Comparison of ENCODE assay signal across 10 mouse cellular contexts in the genomic region with DNA sequence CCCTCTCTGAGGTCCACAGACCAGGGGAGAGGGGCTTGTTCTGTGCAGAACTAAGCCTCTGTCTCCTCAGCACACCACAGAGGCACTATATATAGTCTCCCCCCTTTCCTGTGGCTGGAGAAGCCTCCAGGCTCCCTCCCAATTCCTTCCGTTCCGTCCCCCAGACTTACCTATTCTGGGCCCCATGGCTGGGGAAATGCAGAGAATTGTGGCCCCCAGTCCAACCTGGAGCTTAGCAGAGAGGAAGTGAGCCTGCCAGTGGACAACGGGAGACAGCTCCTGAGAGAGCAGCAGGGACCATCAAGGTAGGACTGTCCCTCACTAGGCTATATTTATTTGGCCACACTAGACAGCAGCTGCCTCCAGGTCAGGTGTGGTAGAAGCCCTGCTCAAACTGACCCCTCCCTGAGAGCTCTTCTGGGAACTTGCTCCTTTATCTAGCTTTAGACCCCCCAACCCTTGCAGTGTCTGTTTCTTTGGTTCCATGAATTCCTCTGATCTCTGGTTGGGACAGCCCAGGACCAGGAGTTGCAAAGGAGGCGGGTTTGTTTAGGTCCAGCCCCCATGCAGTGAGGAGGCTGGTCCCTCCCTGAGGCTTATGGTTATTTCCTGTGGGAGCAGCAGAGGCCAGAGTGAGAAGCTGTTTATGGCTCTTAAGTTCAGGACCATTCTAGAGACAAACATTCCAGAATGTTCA. TPM values are rescaled to one million over a fixed set of nuclear protein-coding genes. Genes with fewer than 3 reads are reported as not detected.
DNase-seq lines count a peak whose midpoint lies in the region; ATAC-seq and TF ChIP-seq lines count a peak whose summit lies in the region.
"Had no signal": no experiment of that assay in that cellular context is flagged by ENCODE, and none has a peak within 500 bp of the region (broad histone marks: within the 10 kb centered on the region; RNA-seq: fewer than 3 reads in every experiment).

No protein-coding gene starts in this region.

- ATAC-seq in forebrain, embryonic 12.5 days (ENCODE audit: low FRiP score) = no peak
- ATAC-seq in forebrain, embryonic 13.5 days = no peak
- 0 out of 2 replicates have a peak, but pooled peaks have one; percentile 11 for ATAC-seq in common myeloid progenitor, adult 5-6 weeks (replicated peaks; ENCODE audit: low read depth, poor library complexity, severe bottlenecking)
- ATAC-seq in hindbrain, embryonic 16.5 days = peak; percentile 21; the same call in 1 of the 2 replicates
- ATAC-seq in erythroblast, adult 5-6 weeks (replicated peaks; ENCODE audit: low FRiP score, poor library complexity, severe bottlenecking) = no peak

- H3K9ac ChIP-seq in forebrain, embryonic 12.5 days = no peak overlapping the region
- H3K9ac ChIP-seq in forebrain, embryonic 13.5 days = no peak overlapping the region
- H3K9ac ChIP-seq in hindbrain, embryonic 16.5 days (ENCODE audit: low read depth, low read length) = no peak overlapping the region
- H3K9ac ChIP-seq: embryonic facial prominence, embryonic 12.5 days had no signal

- no peak for TF ChIP-seq POLR2A in lung, adult 2 months (IDR thresholded peaks at IDR 0.05; ENCODE audit: borderline replicate concordance, extremely low read depth, low read depth, low read length)

- no peaks in the 10 kb centered on the region for H3K9me3 ChIP-seq in forebrain, embryonic 12.5 days
- no peaks in the 10 kb centered on the region for H3K9me3 ChIP-seq in forebrain, embryonic 13.5 days (replicated peaks)
- H3K9me3 ChIP-seq in hindbrain, embryonic 16.5 days (ENCODE audit: control insufficient read depth, low read length) = no peaks in the 10 kb centered on the region
- H3K9me3 ChIP-seq: embryonic facial prominence, embryonic 12.5 days had no signal

- H3K4me3 ChIP-seq in forebrain, embryonic 12.5 days (replicated peaks) = no peak overlapping the region
- no peak overlapping the region for H3K4me3 ChIP-seq in forebrain, embryonic 13.5 days
- no peak overlapping the region; the same call in 1 of the 2 replicates for H3K4me3 ChIP-seq in hindbrain, embryonic 16.5 days (ENCODE audit: low read length)
- peak overlapping the region; percentile 15 for H3K4me3 ChIP-seq in lung, adult 2 months (replicated peaks; ENCODE audit: extremely low read depth, low read depth, low read length)
- H3K4me3 ChIP-seq: embryonic facial prominence, embryonic 12.5 days had no signal

- peaks cover 8% of the 10 kb centered on the region; the same call in 1 of the 2 replicates for H3K27me3 ChIP-seq in forebrain, embryonic 12.5 days
- H3K27me3 ChIP-seq in forebrain, embryonic 13.5 days = no peaks in the 10 kb centered on the region
- H3K27me3 ChIP-seq in hindbrain, embryonic 16.5 days (replicated peaks; ENCODE audit: control insufficient read depth, insufficient read depth, low read length) = no peaks in the 10 kb centered on the region
- H3K27me3 ChIP-seq: embryonic facial prominence, embryonic 12.5 days had no signal

- no peak for DNase-seq in lung, adult 2 months
- DNase-seq in liver = no peak
- no peak for DNase-seq in cerebellum, adult 11 months

- WGBS in forebrain, embryonic 12.5 days = 59% methylated on average over 4 of the region's 4 CpGs
- WGBS in forebrain, embryonic 13.5 days = 66% methylated on average over 4 of the region's 4 CpGs
- WGBS in hindbrain, embryonic 16.5 days = 73% methylated on average over 4 of the region's 4 CpGs
- whole genome bisulfite sequencing in lung, adult 2 months = 41% methylated on average over 4 of the region's 4 CpGs

- no peaks in the 10 kb centered on the region for H3K36me3 ChIP-seq in forebrain, embryonic 12.5 days (replicated peaks)
- no peaks in the 10 kb centered on the region for H3K36me3 ChIP-seq in forebrain, embryonic 13.5 days (ENCODE audit: poor library complexity, severe bottlenecking)
- H3K36me3 ChIP-seq in hindbrain, embryonic 16.5 days (ENCODE audit: control insufficient read depth, insufficient read depth, low read length) = no peaks in the 10 kb centered on the region
- H3K36me3 ChIP-seq: embryonic facial prominence, embryonic 12.5 days had no signal

- no peak for TF ChIP-seq CTCF in lung, adult 2 months (IDR thresholded peaks at IDR 0.05; ENCODE audit: insufficient read depth, low read length)

- H3K4me1 ChIP-seq in forebrain, embryonic 12.5 days = peaks cover 7% of the 10 kb centered on the region
- H3K4me1 ChIP-seq in forebrain, embryonic 13.5 days = peaks cover 8% of the 10 kb centered on the region
- no peaks in the 10 kb centered on the region for H3K4me1 ChIP-seq in hindbrain, embryonic 16.5 days (ENCODE audit: control insufficient read depth, insufficient read depth, low read depth, low read length)
- H3K4me1 ChIP-seq in lung, adult 2 months (ENCODE audit: control insufficient read depth, insufficient read depth, low read length) = peaks cover 4% of the 10 kb centered on the region; the same call in 1 of the 2 replicates

- no peak overlapping the region for H3K4me2 ChIP-seq in forebrain, embryonic 12.5 days
- H3K4me2 ChIP-seq in forebrain, embryonic 13.5 days = no peak overlapping the region
- peak overlapping the region; percentile 13; the same call in 1 of the 2 replicates for H3K4me2 ChIP-seq in hindbrain, embryonic 16.5 days (ENCODE audit: low read length)
- H3K4me2 ChIP-seq: embryonic facial prominence, embryonic 12.5 days had no signal

- 0 out of 2 replicates have a peak overlapping the region, but pooled peaks have one; percentile 19 for H3K27ac ChIP-seq in forebrain, embryonic 12.5 days
- no peak overlapping the region for H3K27ac ChIP-seq in forebrain, embryonic 13.5 days
- H3K27ac ChIP-seq in hindbrain, embryonic 16.5 days (ENCODE audit: low read depth, low read length) = peak overlapping the region; percentile 4; the same call in 1 of the 2 replicates
- H3K27ac ChIP-seq: embryonic facial prominence, embryonic 12.5 days had no signal

RNA-seq across cellular contexts. Expression of a gene that starts 4.7 kb away (rescaled TPM):
- polyA plus RNA-seq in forebrain, embryonic 12.5 days (2016; fragmentation: Nextera tagmentation; extraction: Ambion mirVana) = 2.2 and 2.4 TPM in 2 replicates
- polyA plus RNA-seq in forebrain, embryonic 13.5 days (2015; fragmentation: Nextera tagmentation; extraction: Ambion mirVana) = 3.1 and 3.2 TPM in 2 replicates
- total RNA-seq in common myeloid progenitor, adult 5-6 weeks (2017) = 0.09 and 0.53 TPM in 2 replicates
- polyA plus RNA-seq in hindbrain, embryonic 16.5 days (2015; fragmentation: Nextera tagmentation; extraction: Ambion mirVana) = 6.7 and 7.5 TPM in 2 replicates
- polyA plus RNA-seq in lung, adult 2 months (2012; rRNA removed) = 16.5 and 18.0 TPM in 2 replicates
- total RNA-seq in erythroblast, adult 5-6 weeks (2015; ENCODE audit: low replicate concordance) = 2.3 and 3.3 TPM in 2 replicates
- 1.3 and 4.6 TPM in 2 replicates for total RNA-seq in erythroblast, adult 5-6 weeks (2017; ENCODE audit: low replicate concordance)

RNA-seq across cellular contexts. Expression of a gene that starts 23.6 kb away (rescaled TPM):
- not detected in 2 replicates for polyA plus RNA-seq in forebrain, embryonic 12.5 days (2016; fragmentation: Nextera tagmentation; extraction: Ambion mirVana)
- polyA plus RNA-seq in forebrain, embryonic 13.5 days (2015; fragmentation: Nextera tagmentation; extraction: Ambion mirVana) = not detected in 2 replicates
- not detected in 2 replicates for total RNA-seq in common myeloid progenitor, adult 5-6 weeks (2017)
- not detected in 2 replicates for polyA plus RNA-seq in hindbrain, embryonic 16.5 days (2015; fragmentation: Nextera tagmentation; extraction: Ambion mirVana)
- polyA plus RNA-seq in lung, adult 2 months (2012; rRNA removed) = not detected in 2 replicates
- not detected in 2 replicates for total RNA-seq in erythroblast, adult 5-6 weeks (2015; ENCODE audit: low replicate concordance)
- total RNA-seq in erythroblast, adult 5-6 weeks (2017; ENCODE audit: low replicate concordance) = not detected in 2 replicates
- polyA plus RNA-seq: embryonic facial prominence, embryonic 12.5 days; neural tube, embryonic 11.5 days had no signal

RNA-seq across cellular contexts. Expression of a gene that starts 56.8 kb away (rescaled TPM):
- not detected in 2 replicates for polyA plus RNA-seq in forebrain, embryonic 12.5 days (2016; fragmentation: Nextera tagmentation; extraction: Ambion mirVana)
- not detected in 2 replicates for polyA plus RNA-seq in forebrain, embryonic 13.5 days (2015; fragmentation: Nextera tagmentation; extraction: Ambion mirVana)
- total RNA-seq in common myeloid progenitor, adult 5-6 weeks (2017) = not detected in 2 replicates
- not detected in 2 replicates for polyA plus RNA-seq in hindbrain, embryonic 16.5 days (2015; fragmentation: Nextera tagmentation; extraction: Ambion mirVana)
- polyA plus RNA-seq in lung, adult 2 months (2012; rRNA removed) = not detected in 2 replicates
- not detected in 2 replicates for total RNA-seq in erythroblast, adult 5-6 weeks (2015; ENCODE audit: low replicate concordance)
- total RNA-seq in erythroblast, adult 5-6 weeks (2017; ENCODE audit: low replicate concordance) = not detected in 2 replicates
- polyA plus RNA-seq: embryonic facial prominence, embryonic 12.5 days; neural tube, embryonic 11.5 days had no signal

Comparison
In these comparisons a context has a peak if more than half of its experiments do, and no peak if none do; other contexts are left out.
1. ATAC-seq: peak in common myeloid progenitor, adult 5-6 weeks (single experiment) and hindbrain, embryonic 16.5 days (single experiment); none in forebrain, embryonic 12.5 days (single experiment), forebrain, embryonic 13.5 days (single experiment) and erythroblast, adult 5-6 weeks (single experiment).